Mouse (Mus musculus): ENCODE measurements around the gene Rho. TPM values are rescaled to one million over a fixed set of nuclear protein-coding genes. Genes with fewer than 3 reads are reported as not detected.

The Rho gene
- polyA plus RNA-seq, 1 experiment = not detected

DNA sequence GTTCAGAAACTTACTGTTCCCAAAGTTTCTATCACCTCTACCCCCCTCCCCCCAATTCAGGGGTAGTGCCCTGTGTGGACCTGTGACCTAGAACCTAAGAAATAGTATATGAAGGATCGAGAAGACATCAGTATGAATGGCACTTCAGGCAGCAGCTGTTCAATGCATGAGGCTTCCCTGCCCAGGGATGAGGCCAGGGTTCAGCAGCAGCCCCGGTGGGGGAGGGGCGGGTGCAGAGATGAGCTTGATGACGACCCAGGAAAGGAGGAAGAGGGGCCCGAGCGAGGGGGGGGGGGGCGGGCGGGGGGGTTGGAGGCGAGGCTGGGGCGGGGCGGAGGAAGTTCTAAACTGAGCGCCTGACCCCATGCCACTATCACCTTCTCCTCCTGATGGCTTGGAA, 9.6 kb downstream of the Rho start:
- no peaks in the 10 kb centered on the region for H3K9me3 ChIP-seq (ENCODE audit: control insufficient read depth, low read length)
- no peak for TF ChIP-seq GATA1 (IDR thresholded peaks at IDR 0.05; ENCODE audit: low read length)
- TF ChIP-seq TAL1 (IDR thresholded peaks at IDR 0.05; ENCODE audit: low read length) = no peak
- H3K4me1 ChIP-seq (ENCODE audit: control insufficient read depth) = peaks cover 5% of the 10 kb centered on the region
- H3K36me3 ChIP-seq (ENCODE audit: control insufficient read depth) = no peaks in the 10 kb centered on the region
- H3K4me3 ChIP-seq (replicated peaks) = no peak overlapping the region
- no peaks in the 10 kb centered on the region for H3K27me3 ChIP-seq (ENCODE audit: control insufficient read depth)

DNA sequence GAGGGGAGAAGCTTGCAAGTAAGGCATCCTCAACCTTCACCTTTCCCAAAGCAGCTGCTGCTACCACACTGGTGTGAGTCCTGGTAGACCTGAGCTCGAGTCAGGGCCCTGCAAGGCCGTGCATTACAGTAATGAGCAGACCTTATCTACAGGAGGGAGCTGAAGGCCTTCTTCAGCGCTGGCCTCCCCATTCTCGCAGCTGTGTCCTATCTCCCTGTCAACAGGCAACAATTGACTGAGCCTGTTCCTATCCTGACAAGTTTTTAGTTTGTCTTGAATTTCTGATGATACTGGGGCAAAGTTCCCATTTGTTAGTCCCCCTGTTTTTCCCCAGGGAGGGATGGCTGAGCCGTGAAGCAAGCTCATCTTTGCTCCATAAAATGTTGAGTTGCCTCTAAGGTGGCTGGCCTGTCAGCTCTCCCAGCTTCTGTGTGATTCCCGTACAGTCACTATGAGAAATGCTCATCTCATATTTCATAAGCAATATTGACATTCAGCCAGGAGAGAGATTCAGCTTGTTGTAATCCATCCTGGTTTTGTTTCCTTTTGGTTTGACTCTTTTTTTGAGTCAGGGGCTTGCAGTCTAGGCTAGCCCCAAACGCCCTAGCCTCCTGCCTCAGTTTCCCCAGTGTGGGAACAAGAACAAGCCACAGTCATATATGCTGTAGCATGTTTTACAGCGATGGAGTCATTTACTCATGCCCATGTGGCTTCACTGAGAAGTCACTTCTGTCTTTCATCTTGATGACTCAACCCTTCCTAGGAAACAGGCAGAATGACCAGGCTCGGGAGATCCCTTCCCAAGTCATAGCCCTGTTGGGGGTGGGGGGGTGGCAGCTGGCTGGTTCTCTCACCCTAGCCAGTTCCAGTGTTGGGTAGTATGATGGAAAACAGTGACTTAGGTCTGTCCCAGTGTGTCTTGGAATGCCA, 12.2 kb downstream of the Rho start:
- peaks cover 5% of the 10 kb centered on the region for H3K4me1 ChIP-seq (ENCODE audit: control insufficient read depth)
- H3K4me3 ChIP-seq (replicated peaks) = no peak overlapping the region
- H3K9me3 ChIP-seq (ENCODE audit: control insufficient read depth, low read length) = no peaks in the 10 kb centered on the region
- no peaks in the 10 kb centered on the region for H3K36me3 ChIP-seq (ENCODE audit: control insufficient read depth)
- no peaks in the 10 kb centered on the region for H3K27me3 ChIP-seq (ENCODE audit: control insufficient read depth)
- TF ChIP-seq GATA1 (IDR thresholded peaks at IDR 0.05; ENCODE audit: low read length) = no peak
- no peak for TF ChIP-seq TAL1 (IDR thresholded peaks at IDR 0.05; ENCODE audit: low read length)

DNA sequence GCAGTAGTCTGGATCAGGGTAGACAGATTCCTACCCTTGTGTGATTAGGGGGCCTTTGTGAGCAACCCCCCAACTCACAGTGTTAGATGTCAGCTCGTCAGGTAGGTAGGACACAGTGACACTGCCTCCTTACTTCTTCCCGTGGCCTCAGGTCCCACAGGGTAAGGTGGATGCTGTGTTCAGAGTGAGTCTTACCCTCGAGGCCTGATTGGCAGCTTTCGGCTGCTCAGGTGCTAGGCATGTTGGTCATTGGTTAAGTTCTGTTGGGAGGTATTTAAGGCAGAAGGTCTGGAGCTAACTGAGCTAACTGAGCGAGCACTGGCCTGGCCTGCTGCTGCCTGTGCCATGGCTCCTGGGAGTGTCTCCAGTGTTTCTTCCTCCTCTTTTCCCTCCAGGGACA, 13.1 kb downstream of the Rho start, which contains the start of gene H1foo:
Gene H1foo (plus strand): TSS at position 301 of the 400 bp plus-strand sequence.
- Histone ChIP-seq H3K4me1 (ENCODE audit: control insufficient read depth) (peaks cover 5% of the 10 kb centered on the region), H3K9me3 (ENCODE audit: control insufficient read depth, low read length) (no peaks in the 10 kb centered on the region)

DNA sequence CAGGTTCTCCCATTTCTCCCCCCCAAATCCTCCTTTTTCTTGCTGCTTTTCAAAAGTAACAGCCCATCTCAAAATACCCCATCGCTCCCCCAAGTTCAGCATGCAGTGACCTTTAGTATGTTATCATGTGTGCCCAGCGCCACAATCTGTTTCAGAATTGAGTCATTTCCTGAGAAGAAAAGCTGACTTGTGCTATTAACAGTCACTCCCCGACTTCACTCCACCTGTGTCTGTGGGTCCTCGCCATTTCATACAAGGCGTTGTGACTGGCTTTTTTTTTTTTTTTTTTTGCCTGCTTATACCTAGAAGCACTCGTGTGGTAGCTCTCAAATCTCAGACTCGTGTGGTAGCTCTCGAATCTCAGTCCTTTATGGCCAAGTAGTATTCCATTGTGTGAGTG, 14.1 kb downstream of the Rho start:
- Histone ChIP-seq H3K9me3 (ENCODE audit: control insufficient read depth, low read length) (no peaks in the 10 kb centered on the region), H3K4me3 (replicated peaks) (no peak overlapping the region), H3K4me1 (ENCODE audit: control insufficient read depth) (peaks cover 5% of the 10 kb centered on the region), H3K27me3 (ENCODE audit: control insufficient read depth) (no peaks in the 10 kb centered on the region), H3K36me3 (ENCODE audit: control insufficient read depth) (no peaks in the 10 kb centered on the region)
- no peak for TF ChIP-seq GATA1 (IDR thresholded peaks at IDR 0.05; ENCODE audit: low read length)
- TF ChIP-seq TAL1 (IDR thresholded peaks at IDR 0.05; ENCODE audit: low read length) = no peak

More for the DNA sequence above, 13.1 kb downstream of the Rho start, which contains the start of gene H1foo:
- Histone ChIP-seq H3K27me3 (ENCODE audit: control insufficient read depth) (no peaks in the 10 kb centered on the region), H3K4me3 (replicated peaks) (no peak within 1 kb of the TSS), H3K36me3 (ENCODE audit: control insufficient read depth) (no peaks in the 10 kb centered on the region)
- TF ChIP-seq GATA1 (IDR thresholded peaks at IDR 0.05; ENCODE audit: low read length) = no peak
- no peak for TF ChIP-seq TAL1 (IDR thresholded peaks at IDR 0.05; ENCODE audit: low read length)

DNA sequence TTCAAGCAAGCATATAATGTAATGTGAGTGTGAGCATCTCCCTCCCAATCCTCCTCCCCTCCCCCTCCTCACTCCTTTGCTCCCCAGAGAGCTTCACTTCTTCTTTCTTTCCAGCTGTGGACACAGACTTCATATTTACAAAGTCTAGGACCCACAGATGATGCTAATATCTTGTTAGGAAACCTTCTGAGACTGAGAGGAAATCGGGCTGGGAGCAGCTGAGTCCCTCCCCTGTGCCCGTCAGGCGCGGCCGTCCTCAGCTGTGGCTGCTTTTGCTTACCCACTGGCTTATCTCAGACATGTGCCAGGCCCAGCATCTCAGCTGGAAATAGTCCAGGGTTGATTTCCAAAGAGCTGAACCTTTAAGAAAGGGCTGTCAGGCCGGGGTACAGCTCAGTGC, 14.8 kb downstream of the Rho start:
- TF ChIP-seq GATA1 (IDR thresholded peaks at IDR 0.05; ENCODE audit: low read length) = no peak
- TF ChIP-seq TAL1 (IDR thresholded peaks at IDR 0.05; ENCODE audit: low read length) = no peak
- Histone ChIP-seq H3K9me3 (ENCODE audit: control insufficient read depth, low read length) (no peaks in the 10 kb centered on the region), H3K27me3 (ENCODE audit: control insufficient read depth) (no peaks in the 10 kb centered on the region), H3K4me1 (ENCODE audit: control insufficient read depth) (peaks cover 3% of the 10 kb centered on the region), H3K4me3 (replicated peaks) (no peak overlapping the region), H3K36me3 (ENCODE audit: control insufficient read depth) (no peaks in the 10 kb centered on the region)

DNA sequence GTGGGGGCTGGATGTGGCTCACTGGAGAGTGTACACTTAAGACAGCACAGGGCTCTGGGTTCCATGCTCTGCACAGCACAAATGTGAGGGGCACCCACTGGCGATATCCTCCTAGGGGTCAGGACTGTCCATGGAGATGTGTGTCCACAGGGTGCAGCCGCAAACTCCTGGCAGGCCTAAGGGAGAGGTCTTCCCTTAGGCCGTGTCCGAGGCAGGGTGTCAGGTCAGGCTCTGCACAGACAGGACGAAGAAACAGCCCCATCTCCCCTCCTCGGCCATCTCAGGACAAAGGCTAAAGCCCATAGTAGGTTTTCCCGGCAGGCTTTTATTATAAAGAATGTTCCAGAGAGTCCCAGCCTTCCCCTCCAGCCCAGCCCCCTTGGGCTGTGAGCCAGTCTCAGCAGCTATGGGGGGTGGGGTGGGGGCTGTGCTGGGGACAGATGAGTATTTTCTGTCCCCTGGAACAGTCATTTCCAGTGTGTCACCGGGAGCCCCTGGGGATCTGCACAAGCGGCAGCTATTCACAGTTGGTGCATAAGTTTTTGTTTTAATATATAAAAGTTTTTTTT, 23.0 kb downstream of the Rho start:
- no peaks in the 10 kb centered on the region for H3K9me3 ChIP-seq (ENCODE audit: control insufficient read depth, low read length)
- no peaks in the 10 kb centered on the region for H3K36me3 ChIP-seq (ENCODE audit: control insufficient read depth)
- no peaks in the 10 kb centered on the region for H3K4me1 ChIP-seq (ENCODE audit: control insufficient read depth)
- no peak overlapping the region for H3K4me3 ChIP-seq (replicated peaks)
- no peaks in the 10 kb centered on the region for H3K27me3 ChIP-seq (ENCODE audit: control insufficient read depth)
- no peak for TF ChIP-seq TAL1 (IDR thresholded peaks at IDR 0.05; ENCODE audit: low read length)
- no peak for TF ChIP-seq GATA1 (IDR thresholded peaks at IDR 0.05; ENCODE audit: low read length)

DNA sequence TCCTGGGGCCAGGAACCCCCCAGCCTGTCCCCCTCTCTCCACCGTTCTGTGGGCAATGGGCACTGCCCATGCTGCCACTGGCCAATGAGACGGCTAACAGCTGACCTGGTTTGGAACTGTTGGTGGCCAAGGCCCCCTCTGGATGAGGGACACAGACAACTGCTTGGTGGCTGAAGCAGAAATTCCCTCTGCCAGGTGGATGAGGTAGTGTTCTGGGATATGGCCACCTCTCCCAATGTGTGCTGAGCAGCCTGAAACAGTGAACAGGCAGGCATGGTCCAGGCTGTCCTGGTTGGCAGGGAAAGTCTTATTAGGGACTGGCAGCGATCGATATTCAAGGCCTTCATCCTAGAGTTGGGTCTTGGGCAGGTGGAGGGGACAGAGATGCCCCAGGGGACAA, 23.6 kb downstream of the Rho start:
- Histone ChIP-seq H3K4me1 (ENCODE audit: control insufficient read depth) (no peaks in the 10 kb centered on the region), H3K4me3 (replicated peaks) (no peak overlapping the region), H3K27me3 (ENCODE audit: control insufficient read depth) (no peaks in the 10 kb centered on the region), H3K9me3 (ENCODE audit: control insufficient read depth, low read length) (no peaks in the 10 kb centered on the region), H3K36me3 (ENCODE audit: control insufficient read depth) (no peaks in the 10 kb centered on the region)
- no peak for TF ChIP-seq GATA1 (IDR thresholded peaks at IDR 0.05; ENCODE audit: low read length)
- no peak for TF ChIP-seq TAL1 (IDR thresholded peaks at IDR 0.05; ENCODE audit: low read length)

DNA sequence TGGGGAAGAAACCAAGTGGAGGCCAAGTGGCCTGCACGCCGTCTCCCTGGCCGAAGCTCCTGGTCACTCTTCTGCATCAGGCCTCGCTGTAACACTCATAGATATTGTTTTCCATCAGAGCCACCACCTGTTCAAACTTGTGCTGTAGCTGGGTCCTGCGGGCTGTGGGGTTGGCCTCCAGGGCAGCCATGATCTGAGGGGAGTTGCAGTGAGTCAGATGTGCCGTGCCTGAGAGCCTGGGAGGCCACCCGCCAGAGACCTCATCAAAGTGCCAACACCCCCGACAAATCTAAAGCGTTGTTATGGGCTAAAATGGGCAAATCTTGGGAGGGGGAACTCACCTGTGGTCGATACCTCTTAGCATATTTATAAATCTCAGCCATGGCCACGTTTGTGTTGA, 24.1 kb downstream of the Rho start:
- H3K4me3 ChIP-seq (replicated peaks) = no peak overlapping the region
- H3K27me3 ChIP-seq (ENCODE audit: control insufficient read depth) = no peaks in the 10 kb centered on the region
- H3K36me3 ChIP-seq (ENCODE audit: control insufficient read depth) = no peaks in the 10 kb centered on the region
- TF ChIP-seq GATA1 (IDR thresholded peaks at IDR 0.05; ENCODE audit: low read length) (no peak), TAL1 (IDR thresholded peaks at IDR 0.05; ENCODE audit: low read length) (no peak)
- no peaks in the 10 kb centered on the region for H3K9me3 ChIP-seq (ENCODE audit: control insufficient read depth, low read length)
- H3K4me1 ChIP-seq (ENCODE audit: control insufficient read depth) = no peaks in the 10 kb centered on the region

DNA sequence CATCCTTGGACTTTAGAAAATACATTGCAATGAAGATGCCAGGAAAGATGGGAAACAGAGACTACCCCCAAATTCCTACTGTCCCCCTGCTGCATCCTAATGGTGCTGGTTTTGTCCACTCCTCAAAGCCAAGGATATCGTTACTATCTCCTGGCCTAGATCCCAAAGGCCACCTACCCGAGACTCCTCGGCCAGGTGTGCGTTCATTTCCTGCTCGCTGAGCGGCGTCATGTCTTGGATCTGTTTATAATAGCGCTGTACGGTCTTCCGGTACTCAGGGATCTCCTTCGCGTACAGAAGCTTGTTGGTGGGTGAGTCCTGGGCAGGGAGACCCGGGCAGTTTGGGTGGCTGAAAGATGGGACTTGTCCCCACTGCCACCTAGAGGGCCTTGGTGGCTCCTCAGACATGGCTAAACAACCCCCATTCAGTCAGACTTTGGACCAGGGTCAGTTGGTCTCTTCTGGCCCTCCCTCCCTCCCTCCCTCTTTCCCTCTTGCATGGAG, 24.9 kb downstream of the Rho start:
- Histone ChIP-seq H3K36me3 (ENCODE audit: control insufficient read depth) (no peaks in the 10 kb centered on the region), H3K9me3 (ENCODE audit: control insufficient read depth, low read length) (no peaks in the 10 kb centered on the region), H3K27me3 (ENCODE audit: control insufficient read depth) (no peaks in the 10 kb centered on the region), H3K4me3 (replicated peaks) (no peak overlapping the region), H3K4me1 (ENCODE audit: control insufficient read depth) (no peaks in the 10 kb centered on the region)
- no peak for TF ChIP-seq TAL1 (IDR thresholded peaks at IDR 0.05; ENCODE audit: low read length)
- no peak for TF ChIP-seq GATA1 (IDR thresholded peaks at IDR 0.05; ENCODE audit: low read length)
